19 mouse cellular contexts compared by ENCODE assay signal in the genomic region with DNA sequence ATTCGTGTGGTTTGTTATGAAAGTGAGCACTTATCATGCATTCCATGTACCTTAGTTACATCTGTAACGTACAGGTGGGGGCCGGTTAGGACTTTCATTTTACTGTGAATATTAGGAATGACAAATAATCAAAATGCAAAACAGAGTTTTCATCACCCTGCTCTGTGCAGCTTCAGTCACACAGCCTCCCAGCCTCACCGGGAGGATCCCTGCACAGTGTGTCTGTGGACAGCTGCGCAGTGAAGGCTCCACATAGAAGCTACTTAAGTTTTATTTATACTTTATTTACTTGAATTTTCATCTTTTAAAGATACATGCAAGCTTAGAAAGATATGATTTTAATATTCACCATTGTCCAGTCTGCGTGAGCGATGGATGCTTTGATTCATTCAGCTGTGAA. TPM values are rescaled to one million over a fixed set of nuclear protein-coding genes. Genes with fewer than 3 reads are reported as not detected.
"Had no signal": no experiment of that assay in that cellular context is flagged by ENCODE, and none has a peak within 500 bp of the region (broad histone marks: within the 10 kb centered on the region; RNA-seq: fewer than 3 reads in every experiment).

No protein-coding gene starts in this region.

- H3K27me3 ChIP-seq: midbrain, embryonic 13.5 days; neural tube, embryonic 13.5 days; neural tube, embryonic 15.5 days had no signal

- DNase-seq: lung, adult 18-20 months; lung, postnatal 10 days; lung, postnatal 4 days; retina, postnatal 1 day; right cerebral cortex, adult 18-20 months; right cerebral cortex, postnatal 25 days; right cerebral cortex, postnatal 4 days; spleen, adult 18-20 months; thymus, adult 18-20 months; thymus, postnatal 25 days; thymus, postnatal 4 days had no signal

- H3K9ac ChIP-seq: lung, embryonic 14.5 days; midbrain, embryonic 13.5 days; neural tube, embryonic 13.5 days; neural tube, embryonic 15.5 days had no signal

- H3K27ac ChIP-seq: midbrain, embryonic 10.5 days; midbrain, embryonic 13.5 days; neural tube, embryonic 13.5 days; neural tube, embryonic 15.5 days had no signal

- H3K9me3 ChIP-seq: midbrain, embryonic 10.5 days; midbrain, embryonic 13.5 days; neural tube, embryonic 13.5 days; neural tube, embryonic 15.5 days had no signal

- H3K4me3 ChIP-seq: midbrain, embryonic 10.5 days; midbrain, embryonic 13.5 days; myocyte; neural tube, embryonic 13.5 days; neural tube, embryonic 15.5 days had no signal

- ATAC-seq: midbrain, embryonic 13.5 days; midbrain, embryonic 16.5 days had no signal

- H3K4me1 ChIP-seq: midbrain, embryonic 10.5 days; midbrain, embryonic 13.5 days; neural tube, embryonic 13.5 days; neural tube, embryonic 15.5 days had no signal

- H3K4me2 ChIP-seq: lung, embryonic 14.5 days; midbrain, embryonic 13.5 days; neural tube, embryonic 13.5 days; neural tube, embryonic 15.5 days had no signal

RNA-seq across cellular contexts. Expression of gene Clca2, which starts 51.8 kb away (rescaled TPM):
- polyA plus RNA-seq: liver, embryonic 16.5 days; midbrain, embryonic 13.5 days; neural tube, embryonic 15.5 days had no signal
